Mouse (Mus musculus): ENCODE measurements around the gene Ciz1. TPM values are rescaled to one million over a fixed set of nuclear protein-coding genes. Genes with fewer than 3 reads are reported as not detected.

Ciz1 gene
- polyA plus RNA-seq (2015; fragmentation: Nextera tagmentation; extraction: Ambion mirVana), result 17.0 and 18.0 TPM in 2 replicates

DNA sequence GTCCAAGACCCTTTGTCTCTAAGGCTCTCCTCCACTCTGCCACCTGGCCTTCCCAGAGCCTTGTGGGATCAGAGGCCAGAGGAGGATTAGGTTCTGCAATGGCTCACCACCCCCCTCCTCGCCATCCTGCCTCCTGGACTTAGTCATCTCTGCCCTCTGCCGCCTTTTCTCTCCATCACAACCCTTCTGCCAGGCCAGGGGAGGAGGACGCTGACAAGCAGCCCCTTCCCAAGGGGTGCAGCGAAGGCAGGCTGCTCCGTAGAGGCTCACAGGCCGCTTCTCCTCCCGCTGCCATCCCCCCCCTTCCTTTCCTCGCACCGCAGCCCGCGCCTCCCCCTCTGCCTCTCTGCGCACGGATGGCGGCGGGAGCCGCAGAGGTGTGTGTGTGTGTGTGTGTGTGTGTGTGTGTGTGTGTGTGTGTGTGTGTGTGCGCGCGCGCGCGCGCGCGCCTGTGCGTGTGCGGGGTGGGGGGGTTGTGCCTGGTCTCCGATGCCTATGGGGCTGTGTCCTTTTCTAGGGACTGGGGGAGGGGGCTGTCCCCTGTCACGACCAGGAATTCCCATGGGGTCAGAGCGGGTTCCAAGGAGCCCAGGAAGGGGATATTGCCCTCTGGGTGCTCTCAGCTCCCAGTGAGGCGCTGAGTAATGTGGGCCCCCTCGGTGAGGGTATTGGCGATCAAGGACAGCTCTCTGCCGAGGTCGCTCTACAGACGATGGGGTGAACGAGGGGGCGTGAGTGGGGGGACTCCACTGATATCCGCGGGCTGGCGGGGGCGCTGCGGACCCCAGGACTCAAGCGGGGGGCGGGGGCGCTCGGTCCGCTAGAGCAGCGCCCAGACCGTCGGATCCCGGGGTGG is at the start of gene Ciz1:
TSS of gene Ciz1 (plus strand) at position 177 of the 856 bp plus-strand sequence.
- Histone ChIP-seq H3K9ac (0 out of 2 replicates have a peak within 1 kb of the TSS, but pooled peaks have one; percentile 46), H3K36me3 (replicated peaks) (no peaks in the 10 kb centered on the region), H3K4me2 (peak within 1 kb of the TSS; percentile 90), H3K9me3 (replicated peaks) (no peaks in the 10 kb centered on the region), H3K27me3 (peaks cover 65% of the 10 kb centered on the region), H3K4me1 (replicated peaks) (peaks cover 32% of the 10 kb centered on the region), H3K27ac (replicated peaks) (no peak within 1 kb of the TSS), H3K4me3 (replicated peaks) (peak within 1 kb of the TSS; percentile 55)
- no peak for ATAC-seq (ENCODE audit: insufficient read depth)
- WGBS (ENCODE audit: insufficient replicate concordance), result 1% methylated on average over 48 of the region's 52 CpGs

DNA sequence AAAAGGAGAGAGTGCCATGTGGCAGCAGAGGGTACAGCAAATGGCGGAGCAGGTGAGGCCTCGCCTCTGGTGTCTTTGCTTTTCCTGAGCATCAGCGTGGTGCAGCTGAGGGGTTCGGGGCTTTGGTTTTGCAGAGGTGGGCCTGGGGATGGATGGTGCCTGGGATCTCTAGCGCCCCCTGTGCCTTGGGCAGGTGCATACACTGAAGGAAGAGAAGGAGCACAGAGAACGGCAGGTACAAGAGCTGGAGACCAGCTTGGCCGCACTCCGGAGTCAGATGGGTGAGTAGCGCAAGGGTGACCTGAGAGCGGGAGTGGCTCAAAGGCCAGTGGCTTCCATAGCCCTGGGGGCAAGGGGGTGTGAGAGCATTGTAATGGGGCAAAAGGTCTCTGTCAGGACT is 49.2 kb upstream of the Ciz1 start:
- Histone ChIP-seq H3K27ac (replicated peaks) (no peak overlapping the region), H3K4me3 (replicated peaks) (no peak overlapping the region), H3K36me3 (replicated peaks) (peaks cover 95% of the 10 kb centered on the region), H3K4me1 (replicated peaks) (no peaks in the 10 kb centered on the region), H3K27me3 (no peaks in the 10 kb centered on the region), H3K4me2 (no peak overlapping the region), H3K9ac (no peak overlapping the region), H3K9me3 (replicated peaks) (no peaks in the 10 kb centered on the region)
- WGBS (ENCODE audit: insufficient replicate concordance), result 83% methylated on average over 10 of the region's 10 CpGs
- no peak for ATAC-seq (ENCODE audit: insufficient read depth)

DNA sequence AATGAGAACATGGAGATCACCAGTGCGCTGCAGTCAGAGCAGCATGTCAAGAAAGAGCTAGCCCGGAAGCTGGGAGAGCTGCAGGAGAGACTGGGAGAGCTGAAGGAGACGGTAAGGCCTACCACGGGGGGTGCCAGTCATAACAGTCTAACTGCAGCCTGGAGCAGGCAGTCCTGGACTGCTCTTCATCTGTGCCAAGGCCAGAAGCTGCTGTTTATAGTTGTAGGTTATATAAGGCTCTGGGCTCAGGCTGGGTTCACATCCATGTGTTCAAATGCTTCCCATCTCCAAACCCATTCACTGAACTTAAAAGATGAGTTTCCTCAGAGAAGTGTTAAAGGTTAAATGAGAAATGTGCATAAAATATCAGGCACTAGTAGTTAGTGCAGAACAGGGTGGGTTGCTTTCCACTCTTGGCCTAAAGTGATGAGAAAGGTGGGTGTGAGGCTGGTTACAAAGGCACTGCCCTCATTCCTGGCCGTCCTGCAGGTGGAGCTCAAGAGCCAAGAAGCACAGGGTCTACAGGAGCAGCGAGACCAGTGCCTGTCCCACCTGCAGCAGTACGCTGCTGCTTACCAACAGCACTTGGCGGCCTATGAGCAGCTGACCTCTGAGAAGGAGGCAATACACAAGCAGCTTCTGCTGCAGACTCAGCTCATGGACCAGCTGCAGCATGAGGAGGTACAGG is 47.8 kb upstream of the Ciz1 start:
- peaks cover 82% of the 10 kb centered on the region for H3K36me3 ChIP-seq (replicated peaks)
- H3K4me1 ChIP-seq (replicated peaks), result no peaks in the 10 kb centered on the region
- H3K4me3 ChIP-seq (replicated peaks), result no peak overlapping the region
- 61% methylated on average over 8 of the region's 8 CpGs for WGBS (ENCODE audit: insufficient replicate concordance)
- H3K27ac ChIP-seq (replicated peaks), result no peak overlapping the region
- H3K9ac ChIP-seq, result no peak overlapping the region
- no peak for ATAC-seq (ENCODE audit: insufficient read depth)
- H3K4me2 ChIP-seq, result no peak overlapping the region
- no peaks in the 10 kb centered on the region for H3K27me3 ChIP-seq
- no peaks in the 10 kb centered on the region for H3K9me3 ChIP-seq (replicated peaks)

DNA sequence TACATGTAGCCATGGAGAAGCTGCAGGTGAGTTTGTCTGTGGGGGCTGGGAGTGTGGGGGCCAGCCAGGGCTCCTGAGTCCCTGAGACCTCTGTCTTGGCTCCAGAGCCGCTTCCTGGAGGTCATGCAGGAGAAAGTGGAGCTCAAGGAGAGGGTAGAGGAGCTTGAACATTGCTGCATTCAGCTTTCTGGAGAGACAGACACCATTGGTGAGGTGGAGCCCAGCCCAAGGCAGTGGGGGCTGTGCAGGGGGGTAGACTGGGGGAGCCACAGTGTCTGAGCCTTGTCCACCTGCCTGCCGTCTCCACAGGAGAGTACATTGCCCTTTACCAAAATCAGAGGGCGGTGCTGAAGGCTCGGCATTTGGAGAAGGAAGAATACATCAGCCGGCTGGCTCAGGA is 46.5 kb upstream of the Ciz1 start:
- H3K4me3 ChIP-seq (replicated peaks), result no peak overlapping the region
- ATAC-seq (ENCODE audit: insufficient read depth), result no peak
- no peaks in the 10 kb centered on the region for H3K9me3 ChIP-seq (replicated peaks)
- peaks cover 71% of the 10 kb centered on the region for H3K36me3 ChIP-seq (replicated peaks)
- WGBS (ENCODE audit: insufficient replicate concordance), result 82% methylated on average over 5 of the region's 5 CpGs
- no peak overlapping the region for H3K27ac ChIP-seq (replicated peaks)
- no peak overlapping the region for H3K9ac ChIP-seq
- peaks cover 7% of the 10 kb centered on the region for H3K27me3 ChIP-seq
- no peaks in the 10 kb centered on the region for H3K4me1 ChIP-seq (replicated peaks)
- no peak overlapping the region for H3K4me2 ChIP-seq

DNA sequence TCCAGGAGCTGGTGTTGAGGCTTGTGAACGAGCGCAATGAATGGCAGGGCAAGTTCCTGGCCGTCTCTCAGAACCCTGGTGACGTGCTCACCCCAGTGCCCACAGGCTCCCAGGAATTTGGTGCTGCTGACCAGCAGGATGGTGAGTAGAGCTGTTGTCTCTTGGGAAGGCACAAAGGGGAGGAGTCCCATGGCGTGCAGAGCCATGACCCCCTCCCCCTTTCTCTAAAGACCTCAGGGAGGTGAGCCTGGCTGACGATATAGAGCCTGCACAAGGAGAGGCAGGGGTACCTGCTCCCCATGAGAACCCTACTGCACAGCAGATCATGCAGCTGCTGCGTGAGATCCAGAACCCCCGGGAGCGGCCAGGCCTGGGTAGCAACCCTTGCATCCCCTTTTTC is 46.0 kb upstream of the Ciz1 start:
- Histone ChIP-seq H3K4me2 (no peak overlapping the region), H3K9me3 (replicated peaks) (no peaks in the 10 kb centered on the region), H3K4me3 (replicated peaks) (no peak overlapping the region), H3K27ac (replicated peaks) (no peak overlapping the region), H3K27me3 (peaks cover 12% of the 10 kb centered on the region), H3K9ac (no peak overlapping the region), H3K36me3 (replicated peaks) (peaks cover 66% of the 10 kb centered on the region), H3K4me1 (replicated peaks) (no peaks in the 10 kb centered on the region)
- WGBS (ENCODE audit: insufficient replicate concordance), result 84% methylated on average over 9 of the region's 9 CpGs
- ATAC-seq (ENCODE audit: insufficient read depth), result no peak

DNA sequence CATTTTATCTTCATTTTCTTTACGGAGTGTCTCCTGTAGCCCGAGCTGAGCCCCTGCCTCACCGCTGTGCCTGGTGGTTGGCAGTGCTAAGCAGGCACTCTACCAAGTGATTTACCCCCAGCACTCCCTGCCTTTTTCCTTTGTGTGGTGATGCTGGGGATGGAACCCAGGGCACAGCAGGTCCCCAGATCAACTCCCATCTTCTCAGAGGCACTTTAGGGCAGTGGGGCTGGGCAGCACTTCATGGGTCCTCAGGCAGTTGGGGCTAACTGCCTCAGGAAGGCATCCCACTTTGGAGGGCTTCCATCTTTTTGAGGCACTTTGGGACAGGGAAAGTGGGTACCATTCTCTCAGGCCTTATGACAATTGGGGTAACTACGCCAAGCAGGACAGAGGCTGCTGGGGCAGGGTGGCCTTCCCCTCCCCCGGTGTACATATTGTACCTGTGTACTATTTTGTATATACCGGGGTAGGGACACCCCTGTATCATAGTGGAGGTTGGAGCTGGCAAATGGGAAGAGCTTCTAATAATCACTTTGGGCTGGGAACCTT is 44.8 kb upstream of the Ciz1 start:
- no peak overlapping the region for H3K4me3 ChIP-seq (replicated peaks)
- H3K36me3 ChIP-seq (replicated peaks), result peaks cover 54% of the 10 kb centered on the region
- peaks cover 24% of the 10 kb centered on the region for H3K27me3 ChIP-seq
- 78% methylated on average over 6 of the region's 6 CpGs for WGBS (ENCODE audit: insufficient replicate concordance)
- H3K4me1 ChIP-seq (replicated peaks), result peaks cover 11% of the 10 kb centered on the region
- H3K9ac ChIP-seq, result no peak overlapping the region
- H3K4me2 ChIP-seq, result no peak overlapping the region
- H3K9me3 ChIP-seq (replicated peaks), result no peaks in the 10 kb centered on the region
- no peak for ATAC-seq (ENCODE audit: insufficient read depth)
- H3K27ac ChIP-seq (replicated peaks), result no peak overlapping the region

DNA sequence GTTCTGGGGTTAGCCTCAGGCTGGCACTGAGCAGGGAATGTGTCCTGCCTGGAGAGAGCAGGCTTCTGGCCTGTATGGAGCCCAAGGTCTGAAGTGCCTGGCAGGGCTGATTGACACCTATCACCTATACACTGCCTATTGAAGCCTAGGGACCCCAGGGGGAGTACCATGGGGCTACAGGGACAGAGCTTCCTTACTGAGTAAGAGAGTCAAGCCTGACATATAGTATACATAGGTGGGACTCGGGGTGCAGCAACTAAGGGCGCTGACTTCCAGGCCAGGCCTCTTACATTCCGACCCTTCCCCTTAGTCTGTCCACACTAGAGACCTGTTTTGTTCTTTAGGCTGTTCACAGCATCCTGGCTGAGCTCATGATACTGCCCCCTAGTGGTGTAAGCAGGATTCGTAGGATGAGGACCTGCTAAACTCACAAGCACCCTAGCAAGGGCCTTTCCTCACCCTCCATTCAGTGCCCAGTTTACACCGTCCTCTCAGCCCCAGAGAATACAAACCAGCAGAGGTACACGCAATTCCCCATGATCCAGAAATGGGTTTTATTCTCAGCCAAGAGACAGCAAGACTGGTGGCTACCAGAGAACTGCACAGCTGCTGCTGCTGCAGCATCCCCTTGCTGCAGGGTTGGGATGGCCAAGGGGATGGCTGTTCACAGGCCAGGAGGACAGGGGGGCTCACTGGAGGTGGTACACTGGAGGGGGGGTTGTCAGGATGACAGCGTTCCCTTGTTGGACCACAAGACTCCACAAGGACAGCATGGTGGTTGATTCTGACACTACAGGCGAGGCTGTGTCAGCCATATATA is 44.0 kb upstream of the Ciz1 start:
- ATAC-seq (ENCODE audit: insufficient read depth), result no peak
- no peak overlapping the region for H3K4me3 ChIP-seq (replicated peaks)
- peaks cover 32% of the 10 kb centered on the region for H3K27me3 ChIP-seq
- WGBS (ENCODE audit: insufficient replicate concordance), result 38% methylated on average over 8 of the region's 8 CpGs
- no peak overlapping the region for H3K9ac ChIP-seq
- H3K27ac ChIP-seq (replicated peaks), result no peak overlapping the region
- no peak overlapping the region for H3K4me2 ChIP-seq
- no peaks in the 10 kb centered on the region for H3K9me3 ChIP-seq (replicated peaks)
- peaks cover 46% of the 10 kb centered on the region for H3K36me3 ChIP-seq (replicated peaks)
- peaks cover 16% of the 10 kb centered on the region for H3K4me1 ChIP-seq (replicated peaks)

DNA sequence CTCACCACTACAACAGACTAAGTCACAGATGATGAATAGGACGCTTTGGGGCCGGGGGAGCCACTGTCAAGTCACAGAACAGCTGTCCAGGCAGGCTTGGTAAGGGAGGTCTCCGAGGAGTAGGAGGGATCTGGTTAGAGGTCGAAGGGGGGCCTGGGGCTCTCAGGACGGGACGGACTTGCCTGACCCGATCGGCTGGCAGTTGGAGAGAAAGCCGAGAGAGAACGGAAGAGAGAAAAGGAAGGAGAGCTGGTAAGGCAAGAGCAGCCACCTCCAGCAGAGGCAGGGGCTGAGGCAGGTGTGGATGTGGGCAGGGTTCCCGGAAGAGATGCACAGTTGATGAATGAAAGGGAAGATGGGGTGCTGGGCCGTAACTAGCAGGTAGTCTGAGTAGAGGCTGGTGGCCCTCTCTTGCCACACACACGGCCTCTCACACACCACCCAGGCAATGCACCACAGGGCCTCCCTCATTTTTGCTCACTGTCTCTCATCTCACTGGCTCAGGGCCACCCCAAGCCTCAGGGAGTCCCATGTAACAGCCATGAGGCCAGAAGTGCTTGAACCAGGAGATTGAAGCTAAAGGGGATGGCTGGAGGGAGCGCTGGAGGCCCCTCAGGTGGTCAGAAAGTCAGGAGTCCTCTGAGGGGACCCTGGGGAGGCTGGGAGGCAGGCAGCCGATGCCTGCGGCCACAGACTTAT is 43.1 kb upstream of the Ciz1 start:
- Histone ChIP-seq H3K9me3 (replicated peaks) (no peaks in the 10 kb centered on the region), H3K36me3 (replicated peaks) (peaks cover 37% of the 10 kb centered on the region), H3K27me3 (peaks cover 40% of the 10 kb centered on the region), H3K4me1 (replicated peaks) (peaks cover 16% of the 10 kb centered on the region), H3K4me3 (replicated peaks) (no peak overlapping the region), H3K9ac (no peak overlapping the region), H3K27ac (replicated peaks) (no peak overlapping the region), H3K4me2 (no peak overlapping the region)
- WGBS (ENCODE audit: insufficient replicate concordance), result 76% methylated on average over 16 of the region's 16 CpGs
- ATAC-seq (ENCODE audit: insufficient read depth), result no peak

DNA sequence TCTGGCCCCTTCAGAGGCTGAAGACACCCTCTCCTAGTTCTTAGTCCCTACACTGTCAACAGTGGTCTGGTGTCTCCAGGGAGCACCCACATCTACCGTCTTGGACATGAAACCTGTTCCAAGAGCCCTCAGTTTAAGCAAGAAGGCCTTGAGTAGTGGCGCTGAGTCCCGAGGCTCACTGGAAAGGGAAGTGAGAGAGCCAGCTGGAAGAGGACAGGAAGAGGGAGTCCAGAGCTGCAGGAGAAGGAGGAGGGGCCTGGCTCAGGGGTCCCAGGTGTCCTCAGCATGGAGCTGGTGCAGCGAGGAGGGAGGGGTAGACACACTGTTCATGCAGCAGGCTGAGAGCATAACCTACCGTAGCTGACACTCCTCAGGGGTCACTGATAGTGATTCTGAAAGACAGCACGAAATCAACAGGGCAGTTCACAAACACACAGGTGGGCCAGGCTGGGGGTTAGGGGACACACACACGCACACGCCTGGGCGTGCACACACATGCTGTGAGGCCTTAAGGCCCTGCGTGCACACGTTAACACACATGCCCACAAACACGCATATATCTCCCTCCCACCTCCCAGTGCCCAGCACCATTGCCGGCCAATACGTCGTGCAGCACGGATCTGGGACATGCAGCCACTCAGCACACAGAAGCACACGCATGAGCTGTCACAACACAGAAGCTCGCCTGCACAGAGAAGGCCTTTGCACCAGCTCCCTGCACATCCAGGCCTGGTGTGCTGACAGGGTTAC is 41.9 kb upstream of the Ciz1 start:
- no peak for ATAC-seq (ENCODE audit: insufficient read depth)
- Histone ChIP-seq H3K4me1 (replicated peaks) (peaks cover 16% of the 10 kb centered on the region), H3K27me3 (peaks cover 47% of the 10 kb centered on the region), H3K9me3 (replicated peaks) (no peaks in the 10 kb centered on the region), H3K4me3 (replicated peaks) (no peak overlapping the region), H3K9ac (no peak overlapping the region), H3K36me3 (replicated peaks) (peaks cover 25% of the 10 kb centered on the region), H3K27ac (replicated peaks) (no peak overlapping the region), H3K4me2 (no peak overlapping the region)
- 75% methylated on average over 18 of the region's 18 CpGs for WGBS (ENCODE audit: insufficient replicate concordance)

All from liver, embryonic 15.5 days (tissue).